Mouse (Mus musculus): ENCODE data around the gene Aprt. TPM values are rescaled to one million over a fixed set of nuclear protein-coding genes. Genes with fewer than 3 reads are reported as not detected.

Gene Aprt
- total RNA-seq, 4 experiments from 2014 or later: 42.7 to 49.4 (median 45.2) TPM

- no peak for DNase-seq (ENCODE audit: low spot score in 2 of 2)
These were observed 12.1 kb downstream of the Aprt start for GRCm38 (mm10) chr8:122564363-122565352.

DNA sequence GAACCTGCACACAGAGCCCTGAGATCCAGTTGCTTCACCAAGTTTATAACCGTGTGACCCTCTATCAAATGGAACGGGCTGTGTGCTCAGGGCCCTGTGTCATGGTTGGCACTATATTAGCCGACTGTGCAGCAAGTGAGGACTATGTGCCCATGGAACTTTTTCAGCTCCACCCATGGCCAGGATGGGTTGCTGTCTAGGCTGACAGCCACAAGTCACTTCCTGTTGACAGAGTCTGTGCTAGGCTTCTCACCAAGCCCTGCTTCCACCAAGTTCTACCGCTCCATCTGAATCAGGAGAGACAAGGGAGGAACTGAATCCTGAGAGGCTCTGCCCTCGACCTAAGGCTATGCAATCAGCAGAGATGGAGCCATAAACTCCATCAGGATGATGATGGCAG is 15.5 kb downstream of the Aprt start:
- DNase-seq (ENCODE audit: low spot score in 2 of 2): no peak

DNA sequence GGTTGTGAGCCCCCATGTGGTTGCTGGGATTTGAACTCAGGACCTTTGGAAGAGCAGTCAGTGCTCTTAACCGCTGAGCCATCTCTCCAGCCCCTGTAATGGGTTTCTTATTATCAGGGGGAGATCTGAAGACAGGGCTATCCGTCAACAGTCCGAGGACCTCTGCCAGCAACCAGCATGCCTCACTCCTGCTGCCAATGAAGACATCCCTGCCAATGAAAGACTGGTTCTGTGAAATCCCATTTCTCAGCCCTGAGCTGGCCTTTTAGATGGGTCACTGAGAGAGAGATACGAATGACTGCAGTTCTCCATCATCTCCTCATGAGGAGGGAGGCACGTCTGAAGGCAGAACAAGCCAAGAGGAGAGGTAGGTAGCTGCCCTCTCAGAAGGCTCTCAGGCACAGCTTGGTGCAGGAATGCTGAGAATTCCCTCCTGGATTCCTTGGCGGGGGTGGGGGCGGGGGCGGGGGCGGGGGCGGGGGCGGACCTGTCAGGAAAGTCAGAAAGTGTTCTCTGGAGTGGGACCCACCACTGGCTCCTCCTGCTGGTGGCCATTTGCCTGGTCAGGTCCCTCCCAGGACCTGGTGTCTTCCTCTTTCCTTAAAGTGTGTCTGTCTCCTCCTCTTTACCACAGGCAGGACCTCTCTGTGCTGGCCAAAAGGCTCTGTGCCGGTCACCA is 17.9 kb downstream of the Aprt start:
- DNase-seq (ENCODE audit: low spot score in 2 of 2): no peak

DNA sequence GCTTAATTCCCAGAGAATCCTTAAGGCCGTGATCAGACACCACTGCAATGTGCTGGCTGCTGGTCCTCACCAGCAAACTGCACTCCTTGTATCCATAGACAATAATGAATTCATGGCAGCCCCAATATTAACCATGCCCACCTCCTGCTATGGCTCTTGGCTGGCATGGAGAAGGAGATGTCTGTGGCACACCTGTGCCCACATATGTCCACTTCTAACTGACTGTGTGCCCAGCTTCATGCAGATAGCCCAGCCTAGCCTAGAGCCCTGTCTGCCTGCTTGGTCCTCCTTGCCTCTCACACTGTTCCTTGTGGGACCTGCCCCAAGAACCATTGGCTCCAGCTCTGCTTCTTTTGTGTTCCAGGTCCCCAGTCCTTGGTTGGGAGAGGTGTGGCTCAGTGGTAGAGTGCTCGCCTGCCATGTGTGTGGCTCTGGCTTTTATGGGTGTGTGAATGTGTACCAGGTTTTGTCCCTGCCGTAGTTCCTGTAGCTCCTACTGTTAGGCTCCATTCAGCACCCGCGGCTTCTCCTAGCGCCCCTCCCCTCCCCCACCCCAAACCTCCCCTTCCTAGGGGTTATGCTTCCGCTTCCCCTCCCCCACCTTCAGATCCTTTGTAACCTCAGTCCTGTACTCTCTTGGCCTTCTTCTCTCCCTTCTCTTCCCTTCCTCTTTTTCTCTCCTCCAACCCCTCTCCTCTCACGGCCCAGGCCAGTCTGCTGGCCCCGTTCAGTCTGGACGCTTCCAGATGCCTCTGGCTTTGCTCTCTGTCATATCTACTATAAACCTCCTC is 19.3 kb downstream of the Aprt start:
- no peak for DNase-seq (ENCODE audit: low spot score in 2 of 2)

DNA sequence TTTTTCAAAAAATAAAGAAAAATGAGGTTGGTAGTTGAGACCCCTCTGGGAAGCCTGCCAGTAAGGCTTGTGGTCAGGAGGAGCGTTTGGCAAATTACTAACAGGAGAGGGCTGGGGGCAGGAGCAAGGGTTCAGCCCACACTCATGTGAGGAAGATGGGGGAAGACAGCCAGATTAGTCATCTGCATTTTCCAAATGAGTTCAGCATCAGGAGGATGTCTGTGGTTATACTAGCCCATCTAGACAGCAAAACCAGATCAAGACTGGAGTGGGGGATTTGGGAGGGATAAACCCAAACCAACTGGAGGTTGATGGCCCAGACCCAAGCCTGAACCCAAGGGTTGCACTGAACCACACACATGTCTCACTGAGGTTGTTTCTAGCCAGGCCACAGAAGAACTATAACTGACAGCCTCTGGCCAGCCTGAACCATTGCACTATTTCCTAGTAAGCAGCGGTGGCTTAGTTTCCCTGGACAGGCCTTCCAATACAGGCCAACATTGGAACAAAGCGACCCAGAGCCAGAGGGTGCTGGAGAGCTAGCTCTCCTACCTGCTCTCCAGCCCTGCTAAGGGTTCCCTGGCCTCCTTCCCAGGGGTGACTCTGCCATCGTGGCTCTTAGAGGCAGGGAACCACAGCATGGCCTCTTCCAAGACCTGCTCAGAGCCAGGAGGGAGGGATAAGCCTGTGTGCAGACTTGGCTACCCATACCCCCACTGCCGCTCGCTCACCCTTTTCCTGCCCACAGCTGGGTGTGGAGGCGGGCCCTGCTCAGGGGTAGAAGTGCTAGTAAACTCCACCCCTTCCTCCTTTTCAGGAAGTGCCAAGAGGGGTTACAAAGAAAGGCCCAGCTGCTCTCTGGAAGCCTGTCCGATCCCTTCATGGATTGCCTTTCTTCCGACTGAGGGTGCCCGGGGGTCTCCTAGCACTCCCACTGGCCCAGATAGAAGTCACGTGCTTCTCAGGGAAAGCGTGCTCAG is 20.4 kb downstream of the Aprt start:
- peak in 1 of 2 experiments; percentile 31 for DNase-seq (ENCODE audit: low spot score in 2 of 2)

GRCm38 (mm10) chr8:122554786-122555185 is 21.9 kb downstream of the Aprt start:
- DNase-seq (ENCODE audit: low spot score in 2 of 2): no peak

GRCm38 (mm10) chr8:122551265-122552051 is 25.3 kb downstream of the Aprt start, which contains the start of gene Piezo1:
Gene Piezo1 (minus strand): TSS chr8:122551329.
- peak; percentile 88 to 89 for DNase-seq (ENCODE audit: low spot score in 2 of 2)

GRCm38 (mm10) chr8:122550995-122551264 is 25.8 kb downstream of the Aprt start:
- DNase-seq (ENCODE audit: low spot score in 2 of 2): no peak

DNA sequence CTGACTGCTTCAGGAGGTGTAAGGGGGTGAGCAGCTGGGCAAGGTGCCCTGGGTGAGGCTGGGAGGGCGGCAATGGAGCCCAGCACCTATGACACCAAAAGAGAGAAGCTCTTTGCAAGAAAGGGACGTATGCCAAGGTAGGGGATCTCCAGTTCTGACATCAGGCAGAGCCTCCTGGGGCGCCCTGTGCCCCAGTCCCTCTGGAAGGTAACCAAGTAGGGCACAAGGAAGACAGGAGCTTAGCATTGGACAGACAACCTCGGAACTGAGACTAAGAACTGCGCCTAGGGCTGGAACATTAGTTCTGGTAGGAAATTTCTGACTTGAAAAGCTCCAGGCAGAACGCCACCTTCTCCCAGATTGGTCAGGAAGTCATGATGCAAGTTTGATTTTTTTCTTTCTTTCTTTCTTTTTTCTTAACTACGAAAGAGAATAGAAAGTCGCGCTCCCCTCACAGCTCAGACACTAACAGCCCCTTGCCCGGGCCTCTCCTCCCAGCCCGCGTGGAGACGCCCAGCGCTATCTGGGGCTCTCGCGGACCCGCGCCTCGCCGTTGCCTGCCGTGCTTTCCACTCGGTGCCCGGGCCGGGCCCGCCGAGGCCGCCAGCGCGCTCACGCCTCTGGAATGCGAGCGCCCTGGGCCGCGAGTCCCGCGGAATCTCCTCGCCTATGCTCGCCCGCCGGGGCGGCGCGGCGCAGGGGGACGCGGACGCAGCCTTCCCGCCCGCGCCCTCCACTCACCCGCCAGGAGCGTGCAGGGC is 26.3 kb downstream of the Aprt start:
- DNase-seq (ENCODE audit: low spot score in 2 of 2): peak in 1 of 2 experiments; percentile 35

GRCm38 (mm10) chr8:122548891-122549439 is 27.7 kb downstream of the Aprt start:
- no peak for DNase-seq (ENCODE audit: low spot score in 2 of 2)

GRCm38 (mm10) chr8:122548331-122548730 is 28.4 kb downstream of the Aprt start:
- no peak for DNase-seq (ENCODE audit: low spot score in 2 of 2)

GRCm38 (mm10) chr8:122547815-122548214 is 28.9 kb downstream of the Aprt start:
- no peak for DNase-seq (ENCODE audit: low spot score in 2 of 2)

DNA sequence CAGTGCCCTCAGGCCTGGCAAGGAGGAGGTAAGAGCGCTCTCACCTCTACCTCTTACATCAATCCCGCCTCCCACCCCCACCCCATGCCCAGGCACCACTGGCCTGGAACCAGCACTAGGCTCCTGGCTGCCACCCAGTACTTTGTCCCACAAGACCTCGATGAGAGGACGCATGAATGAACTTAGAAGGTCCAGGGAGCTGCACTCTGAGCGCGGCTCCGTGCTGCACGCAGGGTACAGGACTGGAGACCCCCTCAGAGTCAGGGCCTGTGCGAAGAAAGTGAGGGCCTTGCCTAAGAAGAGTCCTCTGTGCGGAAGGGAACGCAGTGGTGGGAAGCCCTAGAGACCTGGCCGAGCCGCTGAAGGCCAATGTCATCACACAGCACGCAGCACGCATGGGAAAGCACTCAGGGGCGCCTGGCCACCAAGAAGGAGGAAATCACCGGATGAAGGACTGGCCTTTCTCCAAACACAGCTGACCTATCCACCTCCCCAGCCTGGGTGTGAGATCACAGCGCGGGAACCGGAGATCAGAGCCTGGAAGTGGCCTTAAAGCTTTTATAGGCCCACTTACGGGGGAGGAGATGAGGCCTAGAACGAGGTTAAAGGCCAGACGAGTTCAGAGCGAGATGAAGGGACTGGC is 29.8 kb downstream of the Aprt start:
- DNase-seq (ENCODE audit: low spot score in 2 of 2): peak in 1 of 2 experiments; percentile 43

DNA sequence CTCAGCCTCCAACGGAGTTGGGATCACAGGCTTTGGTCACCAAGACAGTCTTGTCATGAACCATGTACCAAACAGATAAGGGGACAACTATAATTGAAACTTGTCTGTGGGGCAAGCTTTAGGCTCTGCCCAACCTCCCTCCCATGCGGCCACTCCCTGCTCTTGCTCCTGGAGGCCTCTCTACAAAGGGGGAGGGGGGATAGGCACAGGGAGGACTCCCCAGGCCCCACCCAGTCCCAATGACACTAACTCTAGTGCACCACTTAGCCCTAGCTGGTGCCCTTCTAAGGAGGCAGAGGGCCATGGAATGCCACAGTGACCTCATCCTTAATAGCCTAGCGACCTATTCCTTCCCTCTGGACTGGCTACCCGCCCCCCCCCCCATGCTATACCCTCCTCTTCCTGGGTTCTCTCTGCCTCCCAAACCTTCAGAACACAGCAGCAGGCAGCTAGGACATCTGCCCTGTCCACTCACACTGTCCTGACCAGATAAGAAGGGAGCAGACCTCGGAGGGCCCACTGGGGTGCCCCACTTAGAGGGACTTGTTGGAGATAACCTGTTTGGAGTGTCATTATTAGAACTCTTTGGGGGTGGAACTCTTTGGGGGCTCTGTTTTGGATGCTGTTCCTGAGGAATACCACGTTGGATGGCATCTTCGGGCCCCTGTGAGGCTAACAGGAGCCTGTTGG is 30.5 kb downstream of the Aprt start:
- no peak for DNase-seq (ENCODE audit: low spot score in 2 of 2)

DNA sequence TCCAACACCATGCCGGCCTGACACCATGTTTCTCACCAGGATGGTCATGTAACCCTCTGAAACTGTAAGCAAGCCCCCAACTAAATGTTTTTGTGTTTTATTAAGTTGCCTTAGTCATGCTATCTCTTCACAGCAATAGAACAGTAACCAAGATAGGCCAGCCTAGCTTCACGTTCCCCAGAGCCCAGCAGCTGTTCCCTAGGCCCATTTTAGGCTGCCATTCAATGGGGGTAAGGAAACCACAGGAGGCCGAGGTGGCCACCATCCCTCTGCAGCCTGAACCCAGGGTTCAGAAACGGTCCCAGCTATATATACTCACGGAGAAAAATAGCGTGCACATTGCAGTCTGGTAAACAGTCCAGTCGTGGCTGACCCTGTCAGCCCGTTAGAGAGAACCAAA is 32.6 kb downstream of the Aprt start:
- DNase-seq (ENCODE audit: low spot score in 2 of 2): no peak

DNA sequence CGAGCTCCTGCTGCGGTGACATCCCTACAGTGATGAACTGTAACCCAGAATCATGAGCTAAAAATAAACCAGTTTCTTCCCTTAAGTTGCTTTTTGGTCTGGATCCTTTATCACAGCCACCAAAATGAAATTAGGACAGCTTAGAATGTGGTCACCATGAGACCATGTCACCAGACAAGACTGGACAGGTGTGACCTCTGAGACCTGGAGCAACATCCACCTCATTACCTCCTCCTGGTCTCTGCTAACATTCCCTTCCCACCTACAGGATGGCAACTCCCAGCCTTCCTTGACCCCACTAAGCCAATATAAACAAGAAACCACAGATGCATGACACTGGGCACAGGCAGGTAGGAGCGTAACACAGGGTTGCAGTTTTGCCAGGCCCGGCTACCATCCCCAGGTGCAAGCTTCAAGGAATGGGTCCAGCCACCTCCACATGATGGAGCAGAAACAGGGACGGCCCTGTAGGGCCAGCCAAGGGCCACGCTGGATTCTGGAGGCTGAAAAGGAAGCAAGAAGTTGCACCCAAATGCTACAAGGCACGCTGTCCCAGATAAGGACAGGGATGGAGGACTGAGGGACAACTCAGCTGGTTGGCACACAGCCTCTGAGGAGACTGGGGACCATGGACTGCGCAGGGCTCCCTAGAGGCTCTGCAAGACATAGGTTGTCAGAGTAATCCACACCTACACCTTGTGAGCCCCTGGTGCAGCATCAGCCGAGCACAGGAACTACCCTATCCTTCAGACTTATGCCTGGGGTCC is 38.2 kb downstream of the Aprt start:
- no peak for DNase-seq (ENCODE audit: low spot score in 2 of 2)

GRCm38 (mm10) chr8:122537812-122538211 is 38.9 kb downstream of the Aprt start:
- no peak for DNase-seq (ENCODE audit: low spot score in 2 of 2)
